Mouse (Mus musculus) forebrain, postnatal 0 days (tissue): Measurements from ENCODE around the gene Dchs1. TPM values are rescaled to one million over a fixed set of nuclear protein-coding genes. Genes with fewer than 3 reads are reported as not detected.

Experiments
- ATAC-seq: fragments of 200-750 bp; cut with Nextera tagmentation; 2 replicates; pipeline ENCODE4 v1.8.0; 2017; ENCODE audit warnings: mild to moderate bottlenecking, moderate library complexity
- DNase-seq: peaks from one replicate; pipeline ENCODE4 v3.0.0-alpha.2; 2015
- H3K27ac ChIP-seq: fragments of 300-500 bp; sonication (generic); 2 replicates; pipeline ENCODE4 v1.5.1; 2014; ENCODE audit warnings: low read depth, mild to moderate bottlenecking, antibody characterized with exemption, low read length, moderate library complexity, mixed read lengths
- H3K27me3 ChIP-seq: fragments of 300-500 bp; sonication (generic); 2 replicates; pipeline ENCODE4 v1.6.1; 2014; ENCODE audit warnings: mild to moderate bottlenecking, low read length, mixed read lengths; ENCODE audit not compliant: insufficient read depth
- H3K36me3 ChIP-seq: fragments of 300-500 bp; sonication (generic); 2 replicates; pipeline ENCODE4 v1.6.1; 2014; ENCODE audit warnings: mild to moderate bottlenecking, moderate library complexity; ENCODE audit not compliant: insufficient read depth
- H3K4me1 ChIP-seq: fragments of 300-500 bp; sonication (generic); 2 replicates; pipeline ENCODE4 v1.6.1; 2014; ENCODE audit warnings: antibody characterized with exemption; ENCODE audit not compliant: insufficient read depth
- H3K4me2 ChIP-seq: fragments of 300-500 bp; sonication (generic); 2 replicates; pipeline ENCODE4 v1.6.1; 2014; ENCODE audit warnings: low read depth, mild to moderate bottlenecking, moderate library complexity
- H3K4me3 ChIP-seq: fragments of 300-500 bp; sonication (generic); 2 replicates; pipeline ENCODE4 v1.5.1; 2014; ENCODE audit warnings: low read depth, low read length, mixed read lengths
- H3K9ac ChIP-seq: fragments of 300-500 bp; sonication (generic); 2 replicates; pipeline ENCODE4 v1.6.1; 2014; ENCODE audit warnings: mild to moderate bottlenecking
- H3K9me3 ChIP-seq: fragments of 300-500 bp; sonication (generic); 2 replicates; pipeline ENCODE4 v1.6.1; 2016; ENCODE audit warnings: low read length
- CTCF ChIP-seq: sonication (generic); IDR thresholded peaks from 2 replicates; pipeline ENCODE4 v1.5.1; 2016; ENCODE audit warnings: antibody characterized with exemption, control low read depth, low read depth
- WGBS: fragments of 180-500 bp; shearing (Covaris S2); extraction: QIAGEN DNeasy Blood & Tissue Kit; methylation state at CpG from one replicate; pipeline ENCODE4 v1.1.7; 2014; 5-methylcytosine and 5-hydroxymethylcytosine counted together
- polyA plus RNA-seq: library from polyadenylated mRNA; unstranded; fragments of >200 nt; fragmentation: Nextera tagmentation; extraction: Ambion mirVana; gene quantifications from 2 replicates; pipeline ENCODE4 v1.2.1, GENCODE M21; 2015
- total RNA-seq: library from RNA; depleted of rRNA; stranded (reverse); fragments of >200 nt; gene quantifications from 2 replicates; pipeline ENCODE4 v1.2.3, GENCODE M21; 2014

Dchs1 gene
- total and polyA plus RNA-seq, 2 experiments from 2014 or later = 8.0 to 98.7 TPM

- 91% methylated on average over 9 of the region's 9 CpGs for WGBS
- H3K4me3 ChIP-seq = no peak overlapping the region
- ATAC-seq (no peak), DNase-seq (no peak)
- no peak overlapping the region for H3K27ac ChIP-seq
- no peak for TF ChIP-seq CTCF
- H3K4me1 ChIP-seq = peaks cover 5% of the 10 kb centered on the region; the same call in 1 of the 2 replicates
- H3K9me3 ChIP-seq = no peaks in the 10 kb centered on the region
- no peak overlapping the region for H3K9ac ChIP-seq
- no peaks in the 10 kb centered on the region for H3K27me3 ChIP-seq
- no peak overlapping the region for H3K4me2 ChIP-seq
- H3K36me3 ChIP-seq = peaks cover 35% of the 10 kb centered on the region
Observed at GRCm38 (mm10) chr7:105741978-105742377, 45.5 kb downstream of the Dchs1 start.

GRCm38 (mm10) chr7:105740851-105741250, 46.6 kb downstream of the Dchs1 start:
- Histone ChIP-seq H3K4me2 (no peak overlapping the region), H3K4me3 (no peak overlapping the region), H3K9me3 (no peaks in the 10 kb centered on the region), H3K4me1 (peaks cover 6% of the 10 kb centered on the region; the same call in 1 of the 2 replicates), H3K27ac (no peak overlapping the region), H3K27me3 (no peaks in the 10 kb centered on the region), H3K36me3 (peaks cover 35% of the 10 kb centered on the region), H3K9ac (no peak overlapping the region)
- TF ChIP-seq CTCF = no peak
- WGBS = 82% methylated on average over 6 of the region's 6 CpGs
- ATAC-seq = no peak
- no peak for DNase-seq

- H3K4me1 ChIP-seq = peaks cover 9% of the 10 kb centered on the region
- H3K36me3 ChIP-seq = peaks cover 35% of the 10 kb centered on the region
- TF ChIP-seq CTCF = no peak
- ATAC-seq (no peak), DNase-seq (no peak)
- no peak overlapping the region for H3K27ac ChIP-seq
- WGBS = 85% methylated on average over 13 of the region's 13 CpGs
- H3K9ac ChIP-seq = no peak overlapping the region
- no peaks in the 10 kb centered on the region for H3K9me3 ChIP-seq
- no peak overlapping the region for H3K4me2 ChIP-seq
- H3K4me3 ChIP-seq = no peak overlapping the region
- no peaks in the 10 kb centered on the region for H3K27me3 ChIP-seq
Observed at GRCm38 (mm10) chr7:105740089-105740795, 47.2 kb downstream of the Dchs1 start.

GRCm38 (mm10) chr7:105738948-105739347, 48.5 kb downstream of the Dchs1 start:
- peaks cover 39% of the 10 kb centered on the region for H3K36me3 ChIP-seq
- WGBS = 34% methylated on average over 3 of the region's 3 CpGs
- H3K27ac ChIP-seq = no peak overlapping the region; the same call in 1 of the 2 replicates
- H3K4me3 ChIP-seq = no peak overlapping the region
- no peaks in the 10 kb centered on the region for H3K27me3 ChIP-seq
- H3K4me1 ChIP-seq = peaks cover 9% of the 10 kb centered on the region
- no peak overlapping the region for H3K9ac ChIP-seq
- H3K9me3 ChIP-seq = no peaks in the 10 kb centered on the region
- ATAC-seq = no peak
- 0 out of 2 replicates have a peak overlapping the region, but pooled peaks have one; percentile 4 for H3K4me2 ChIP-seq
- TF ChIP-seq CTCF = no peak
- no peak for DNase-seq

GRCm38 (mm10) chr7:105738286-105738685, 49.2 kb downstream of the Dchs1 start:
- Histone ChIP-seq H3K27me3 (no peaks in the 10 kb centered on the region), H3K9ac (no peak overlapping the region), H3K4me2 (peak overlapping the region; percentile 4; the same call in 1 of the 2 replicates), H3K9me3 (no peaks in the 10 kb centered on the region), H3K27ac (no peak overlapping the region), H3K4me1 (peaks cover 9% of the 10 kb centered on the region), H3K4me3 (no peak overlapping the region), H3K36me3 (peaks cover 45% of the 10 kb centered on the region)
- TF ChIP-seq CTCF = no peak
- DNase-seq (no peak), ATAC-seq (no peak)
- WGBS = 84% methylated on average over 2 of the region's 2 CpGs

GRCm38 (mm10) chr7:105737648-105738047, 49.8 kb downstream of the Dchs1 start:
- Histone ChIP-seq H3K9ac (no peak overlapping the region), H3K27me3 (no peaks in the 10 kb centered on the region), H3K4me2 (peak overlapping the region; percentile 96), H3K27ac (no peak overlapping the region), H3K4me1 (peaks cover 9% of the 10 kb centered on the region), H3K4me3 (peak overlapping the region; percentile 81), H3K9me3 (no peaks in the 10 kb centered on the region), H3K36me3 (peaks cover 46% of the 10 kb centered on the region)
- 35% methylated on average over 3 of the region's 3 CpGs for WGBS
- DNase-seq (no peak), ATAC-seq (no peak)
- no peak for TF ChIP-seq CTCF

- peak within 1 kb of the TSS; percentile 96 for H3K4me2 ChIP-seq
- peaks cover 9% of the 10 kb centered on the region for H3K4me1 ChIP-seq
- TF ChIP-seq CTCF = no peak
- DNase-seq = no peak
- peak; percentile 19 for ATAC-seq
- under 1% methylated on average over 30 of the region's 30 CpGs for WGBS
- H3K27me3 ChIP-seq = no peaks in the 10 kb centered on the region
- H3K9me3 ChIP-seq = no peaks in the 10 kb centered on the region
- H3K36me3 ChIP-seq = peaks cover 46% of the 10 kb centered on the region
- peak within 1 kb of the TSS; percentile 81 for H3K4me3 ChIP-seq
- H3K9ac ChIP-seq = peak within 1 kb of the TSS; percentile 74
- peak within 1 kb of the TSS; percentile 71 for H3K27ac ChIP-seq
Observed at GRCm38 (mm10) chr7:105736911-105737521, 50.4 kb downstream of the Dchs1 start, which contains the start of gene Rrp8. Rrp8 (minus strand) TSS chr7:105737385.
